Mouse (Mus musculus) ES-E14 (cell line): ENCODE data around the gene Cftr. TPM values are rescaled to one million over a fixed set of nuclear protein-coding genes. Genes with fewer than 3 reads are reported as not detected.

Experiments used
- DNase-seq: peaks from one replicate; pipeline ENCODE4 v3.0.0-alpha.2; 2013; ENCODE audit warnings: low read depth, low spot score
- H3K27ac ChIP-seq: 2 replicates; pipeline ENCODE4 v1.5.1; 2012; ENCODE audit warnings: low read depth, mild to moderate bottlenecking, low read length, moderate library complexity, mixed read lengths; ENCODE audit not compliant: poor library complexity, insufficient read depth, severe bottlenecking
- H3K36me3 ChIP-seq: 2 replicates; pipeline ENCODE4 v1.6.1; 2012; ENCODE audit warnings: mild to moderate bottlenecking, low read length, moderate library complexity, mixed read lengths; ENCODE audit not compliant: control insufficient read depth, poor library complexity, insufficient read depth, severe bottlenecking
- H3K4me1 ChIP-seq, 2 experiments: fragments of 150-350 bp in 1 of 2; sonication (generic) in 1 of 2; 2 replicates each; pipeline ENCODE4 v1.6.1; 2012; ENCODE audit warnings: low read length in 2 of 2, mild to moderate bottlenecking in 1 of 2, mixed read lengths in 1 of 2; ENCODE audit not compliant: control insufficient read depth in 2 of 2, insufficient read depth in 2 of 2, poor library complexity in 1 of 2
- H3K4me3 ChIP-seq, 2 experiments: fragments of 150-350 bp in 1 of 2; sonication (generic) in 1 of 2; 2 replicates each; pipeline ENCODE4 v1.5.1; 2012; ENCODE audit warnings: low read length in 2 of 2, low read depth in 1 of 2, mild to moderate bottlenecking in 1 of 2, mixed read lengths in 1 of 2; ENCODE audit not compliant: insufficient read depth in 1 of 2, poor library complexity in 1 of 2, severe bottlenecking in 1 of 2
- H3K9ac ChIP-seq: 2 replicates; pipeline ENCODE4 v1.6.1; 2012; ENCODE audit warnings: low read depth, mild to moderate bottlenecking, low read length, mixed read lengths; ENCODE audit not compliant: poor library complexity, insufficient read depth, severe bottlenecking
- H3K9me3 ChIP-seq: fragments of 150-350 bp; sonication (generic); 2 replicates; pipeline ENCODE4 v1.6.1; 2012; ENCODE audit warnings: low read depth, mild to moderate bottlenecking, low read length; ENCODE audit not compliant: control insufficient read depth, insufficient read depth
- CHD2 ChIP-seq: IDR thresholded peaks from 2 replicates; pipeline ENCODE4 v1.6.1; 2014; ENCODE audit warnings: mild to moderate bottlenecking, low read depth, low read length, inconsistent platforms
- HCFC1 ChIP-seq: IDR thresholded peaks from 2 replicates; pipeline ENCODE4 v1.6.1; 2012; ENCODE audit warnings: low read length, inconsistent platforms, borderline replicate concordance; ENCODE audit not compliant: insufficient read depth
- MAFK ChIP-seq: IDR thresholded peaks from 2 replicates; pipeline ENCODE4 v1.6.1; 2014; ENCODE audit warnings: mild to moderate bottlenecking, low read depth, low read length, inconsistent platforms; ENCODE audit not compliant: insufficient read depth
- ZC3H11A ChIP-seq: IDR thresholded peaks from 2 replicates; pipeline ENCODE4 v1.6.1; 2012; ENCODE audit warnings: low read depth, mild to moderate bottlenecking, inconsistent platforms, low read length, borderline replicate concordance
- ZNF384 ChIP-seq: IDR thresholded peaks from 2 replicates; pipeline ENCODE4 v1.6.1; 2012; ENCODE audit warnings: low read depth, low read length, inconsistent platforms
- in situ Hi-C, 2 experiments: fragments of 600-800 bp; cut with MboI; formaldehyde crosslinking; loops; one replicate each; pipeline ENCODE4 v1.15.1; 2025; ENCODE audit warnings: low sequenced_read_pairs in 2 of 2, inconsistent platforms in 1 of 2; ENCODE audit not compliant: unreplicated experiment in 2 of 2
- total RNA-seq: library from RNA; depleted of rRNA; stranded (reverse); fragments of 300-350 nt; gene quantifications from 2 replicates; pipeline ENCODE4 v1.2.3, GENCODE M21; 2012

Cftr gene
- total RNA-seq, 1 experiment: 0.27 TPM

DNA sequence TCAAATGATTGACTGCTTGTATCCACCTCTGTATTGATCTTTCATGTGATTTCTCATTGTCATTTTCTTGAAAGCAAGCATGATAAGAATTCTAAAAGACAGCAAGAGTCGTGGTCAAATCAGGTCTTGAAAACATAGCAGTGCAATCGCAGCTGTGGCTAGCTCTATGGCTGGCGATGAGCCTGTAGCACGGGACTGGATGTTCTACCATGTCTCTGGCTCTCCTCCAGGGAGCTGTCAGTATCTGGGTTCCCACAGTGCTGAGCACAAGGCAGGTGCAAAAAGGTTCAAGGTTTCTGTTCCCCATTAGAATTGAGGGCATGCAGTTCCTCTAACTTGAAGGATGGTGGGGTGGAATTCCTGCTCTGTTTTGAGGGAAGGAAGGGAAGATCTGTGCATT, 17.5 kb upstream of the Cftr start:
- TF ChIP-seq HCFC1: no peak
- no peak for TF ChIP-seq CHD2
- no peak for TF ChIP-seq MAFK
- TF ChIP-seq ZC3H11A: no peak
- TF ChIP-seq ZNF384: no peak
- H3K4me1 ChIP-seq: no peaks in the 10 kb centered on the region
- no peaks in the 10 kb centered on the region for H3K9me3 ChIP-seq
- no peaks in the 10 kb centered on the region for H3K36me3 ChIP-seq
- DNase-seq: no peak
- in situ Hi-C loops: no loop called here
- H3K9ac ChIP-seq: no peak overlapping the region
- no peak overlapping the region for H3K4me3 ChIP-seq
- H3K27ac ChIP-seq: no peak overlapping the region

DNA sequence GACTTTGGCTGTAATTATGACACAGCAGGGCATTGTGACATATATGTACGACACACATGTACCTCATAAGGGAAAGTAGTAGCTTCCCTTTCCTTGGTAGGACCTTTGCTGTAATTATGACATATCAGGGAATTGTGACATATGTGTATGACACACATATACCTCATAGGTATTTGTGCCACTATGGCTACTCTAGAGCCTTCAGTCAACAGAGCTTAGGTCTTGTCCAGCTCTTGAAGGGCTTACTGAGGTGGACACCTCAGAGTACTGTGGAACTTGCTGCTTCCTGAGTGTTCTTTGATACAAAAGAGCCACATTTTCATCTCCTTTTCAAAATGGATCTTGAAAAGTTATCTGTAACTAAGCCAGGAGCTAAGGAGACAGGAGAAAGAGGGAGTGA, 869 bp upstream of the Cftr start:
- in situ Hi-C loops: no loop called here
- H3K4me3 ChIP-seq: no peak overlapping the region

GRCm38 (mm10) chr6:18171614-18172013, 1.1 kb downstream of the Cftr start:
- Histone ChIP-seq H3K9ac (no peak overlapping the region), H3K4me1 (no peaks in the 10 kb centered on the region), H3K36me3 (no peaks in the 10 kb centered on the region), H3K9me3 (no peaks in the 10 kb centered on the region), H3K4me3 (no peak overlapping the region), H3K27ac (no peak overlapping the region)
- TF ChIP-seq HCFC1: no peak
- TF ChIP-seq MAFK: no peak
- TF ChIP-seq ZNF384: no peak
- no peak for TF ChIP-seq ZC3H11A
- in situ Hi-C loops: no loop called here
- DNase-seq: no peak

More for the DNA sequence above, 869 bp upstream of the Cftr start:
- H3K9ac ChIP-seq: no peak overlapping the region
- no peaks in the 10 kb centered on the region for H3K4me1 ChIP-seq
- H3K36me3 ChIP-seq: no peaks in the 10 kb centered on the region
- H3K9me3 ChIP-seq: no peaks in the 10 kb centered on the region
- no peak for DNase-seq
- no peak overlapping the region for H3K27ac ChIP-seq
- TF ChIP-seq HCFC1: no peak
- no peak for TF ChIP-seq ZC3H11A
- no peak for TF ChIP-seq CHD2
- TF ChIP-seq ZNF384: no peak
- TF ChIP-seq MAFK: no peak

DNA sequence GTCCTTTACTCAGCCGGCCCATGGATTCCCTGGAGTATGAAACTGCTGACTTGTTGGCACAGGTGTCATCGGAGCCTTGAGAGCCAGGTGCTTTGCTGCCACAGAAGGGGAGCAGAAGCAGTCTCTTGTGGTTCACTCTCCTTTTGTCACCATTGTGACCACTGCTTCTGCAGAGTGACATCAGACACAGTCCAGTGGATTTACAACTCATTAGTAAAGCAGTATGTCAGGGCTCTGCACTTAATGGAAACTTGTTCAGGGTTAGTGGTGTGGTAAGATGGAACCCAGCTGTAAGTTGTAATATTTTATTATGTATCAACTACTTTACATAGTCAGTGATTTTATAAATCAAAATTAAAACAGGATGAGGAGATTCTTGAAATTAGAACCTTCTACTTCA, 7.0 kb downstream of the Cftr start:
- in situ Hi-C loops: no loop called here
- H3K36me3 ChIP-seq: no peaks in the 10 kb centered on the region
- DNase-seq: no peak
- no peak overlapping the region for H3K4me3 ChIP-seq
- no peak overlapping the region for H3K9ac ChIP-seq
- no peaks in the 10 kb centered on the region for H3K4me1 ChIP-seq
- TF ChIP-seq ZNF384: no peak
- no peak for TF ChIP-seq MAFK
- no peak for TF ChIP-seq HCFC1
- no peak for TF ChIP-seq CHD2
- no peak for TF ChIP-seq ZC3H11A
- no peaks in the 10 kb centered on the region for H3K9me3 ChIP-seq
- H3K27ac ChIP-seq: no peak overlapping the region

DNA sequence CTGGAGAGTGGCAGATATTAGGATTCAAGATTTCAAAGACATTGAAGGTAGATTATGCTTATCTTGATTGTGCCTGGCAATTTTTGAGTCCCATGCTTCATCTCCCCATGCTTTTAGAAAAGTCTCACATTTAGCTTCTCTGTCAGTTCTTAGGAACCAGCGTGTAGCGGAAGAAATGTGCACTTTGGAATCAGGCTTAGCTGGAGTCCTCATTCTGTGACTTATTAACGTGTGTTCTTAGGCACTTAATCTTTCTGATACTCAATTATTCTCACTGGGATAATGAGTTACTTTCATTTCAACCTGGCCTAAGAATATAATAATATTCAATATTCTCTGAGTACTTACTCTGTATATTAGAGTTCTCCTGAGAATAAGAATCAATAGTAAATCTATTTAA, 10.2 kb downstream of the Cftr start:
- Histone ChIP-seq H3K9ac (no peak overlapping the region), H3K4me1 (no peaks in the 10 kb centered on the region), H3K9me3 (no peaks in the 10 kb centered on the region), H3K4me3 (no peak overlapping the region), H3K27ac (no peak overlapping the region), H3K36me3 (no peaks in the 10 kb centered on the region)
- TF ChIP-seq CHD2 (no peak), MAFK (no peak), ZNF384 (no peak), HCFC1 (no peak), ZC3H11A (no peak)
- in situ Hi-C loops: no loop called here
- no peak for DNase-seq
